Mouse (Mus musculus): ENCODE results near the gene Dnm1. TPM values are rescaled to one million over a fixed set of nuclear protein-coding genes. Genes with fewer than 3 reads are reported as not detected.
A peak's percentile ranks its signal among the peaks of the same experiment; 100 is the strongest.

The Dnm1 gene
- total RNA-seq (2021) = 100 to 1,000 TPM; 707 to 727 TPM

DNA sequence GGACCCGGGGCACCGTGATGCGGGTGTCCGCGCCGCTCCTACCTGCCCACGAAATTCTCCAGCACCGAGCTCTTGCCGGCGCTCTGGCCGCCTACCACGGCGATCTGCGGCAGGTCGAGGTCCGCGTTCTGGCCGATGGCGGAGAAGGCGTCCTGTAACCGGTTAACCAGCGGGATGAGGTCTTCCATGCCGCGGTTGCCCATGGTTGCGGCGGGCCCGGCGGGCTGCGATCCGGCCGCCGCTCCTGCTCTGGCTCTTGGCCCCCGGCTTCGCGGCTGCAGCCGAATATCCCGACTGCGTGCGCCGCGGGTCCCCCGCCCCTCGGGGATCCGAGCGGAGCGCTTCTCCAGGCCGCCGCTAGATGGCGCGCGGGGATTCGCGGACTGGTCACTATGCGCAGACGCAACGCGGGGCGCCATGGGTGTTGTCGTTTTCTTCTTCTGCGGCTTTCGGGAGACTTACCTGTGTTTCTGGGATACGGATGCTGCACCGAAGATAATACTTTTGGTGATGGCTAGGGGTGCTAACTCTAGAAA is at the start of gene Dnm1:
Gene Dnm1 (minus strand): TSS at position 332 of the 536 bp plus-strand sequence.
- peak; percentile 92 to 93 for DNase-seq (ENCODE audit: extremely low spot score in 1 of 2, low spot score in 2 of 2)
- intact Hi-C loops (cut with DNase I) = no loop called here

- intact Hi-C loops (cut with DNase I) = loop anchor here (5.0 kb wide), 1 partner anchor 171 kb away; no protein-coding TSS in a partner anchor
- no peak for DNase-seq (ENCODE audit: extremely low spot score in 1 of 2, low spot score in 2 of 2)
Measured at GRCm38 (mm10) chr2:32396695-32397094, 43.6 kb upstream of the Dnm1 start.

DNA sequence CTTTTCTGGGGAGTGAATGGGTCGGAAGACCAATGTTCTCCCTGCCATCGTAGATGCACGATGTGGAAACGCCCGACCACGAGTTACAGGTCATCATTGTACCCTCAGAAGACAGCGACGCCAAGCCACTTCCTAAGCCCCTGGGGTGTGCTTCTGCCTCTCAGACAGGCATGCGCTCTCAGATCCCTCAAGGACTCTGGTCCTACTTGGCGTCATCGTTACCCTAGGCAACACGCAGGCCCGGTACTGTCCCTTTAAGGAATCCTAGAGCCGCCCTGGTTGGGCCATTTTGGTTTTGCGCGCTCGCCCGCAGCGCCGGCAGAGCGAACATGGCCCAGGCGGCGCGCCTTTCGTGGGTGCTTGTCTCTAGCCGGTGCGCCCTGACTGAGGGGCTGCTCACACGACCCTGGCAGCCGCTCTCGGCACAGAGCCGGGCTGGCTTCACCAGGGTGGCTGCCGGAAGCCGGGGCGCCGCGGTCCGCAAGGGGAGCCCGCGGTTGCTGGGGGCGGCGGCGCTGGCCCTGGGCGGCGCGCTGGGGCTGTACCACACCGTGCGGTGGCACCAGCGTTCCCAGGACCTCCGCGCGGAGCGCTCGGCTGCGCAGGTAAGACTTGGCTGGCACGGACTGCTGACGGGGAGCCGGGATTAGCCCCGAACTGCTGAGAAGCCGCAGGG is 42.9 kb upstream of the Dnm1 start:
- intact Hi-C loops (cut with DNase I) = loop anchor here (5.0 kb wide), 1 partner anchor 171 kb away; no protein-coding TSS in a partner anchor
- DNase-seq (ENCODE audit: extremely low spot score in 1 of 2, low spot score in 2 of 2) = peak; percentile 94

GRCm38 (mm10) chr2:32395484-32395945 is 42.4 kb upstream of the Dnm1 start, which contains the start of gene Ptges2:
Ptges2 (plus strand) TSS chr2:32395896.
- peak; percentile 84 to 90 for DNase-seq (ENCODE audit: extremely low spot score in 1 of 2, low spot score in 2 of 2)
- intact Hi-C loops (cut with DNase I) = loop anchor here (5.0 kb wide), 1 partner anchor 172 kb away; no protein-coding TSS in a partner anchor

DNA sequence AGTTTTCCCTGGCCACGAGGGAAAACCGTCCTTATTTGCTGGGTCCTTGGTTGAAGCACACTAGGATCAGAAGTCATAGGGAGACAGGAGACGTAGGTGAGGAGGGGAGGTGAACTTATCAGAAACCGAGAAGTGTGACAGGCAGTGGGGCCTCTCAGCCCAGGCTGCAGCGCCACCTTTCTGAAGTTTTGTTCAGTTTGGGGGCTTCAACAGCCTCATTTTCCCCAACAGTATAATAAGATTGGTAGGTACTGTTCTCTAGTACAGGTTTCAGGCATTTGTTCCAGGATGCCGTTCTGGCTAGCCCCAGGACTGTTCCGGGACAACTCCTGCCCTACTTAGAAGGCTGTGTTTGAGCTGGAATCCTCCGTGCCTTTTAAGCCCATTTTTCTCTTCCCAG is 41.8 kb upstream of the Dnm1 start:
- peak in 1 of 2 experiments; percentile 33 for DNase-seq (ENCODE audit: extremely low spot score in 1 of 2, low spot score in 2 of 2)

DNA sequence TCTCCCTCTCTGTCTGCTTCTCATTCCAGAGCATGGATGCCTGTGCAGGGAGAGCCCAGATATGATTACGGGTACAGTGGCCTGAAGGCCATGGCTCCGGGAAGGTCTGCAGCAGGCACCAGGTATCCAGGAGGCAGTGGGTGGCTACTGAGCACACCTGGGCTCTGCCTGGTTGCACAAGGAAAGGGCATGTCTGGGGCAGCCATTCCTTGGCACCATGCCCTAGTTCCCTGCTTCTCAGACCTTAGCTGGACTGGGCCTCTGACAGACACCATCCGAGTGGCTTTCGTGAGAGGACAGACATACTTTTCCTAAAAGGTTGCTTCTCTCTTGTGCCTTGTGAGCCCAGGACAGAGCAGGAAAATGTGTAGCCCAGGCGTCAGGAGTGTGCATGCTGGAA is 38.9 kb upstream of the Dnm1 start:
- no peak for DNase-seq (ENCODE audit: extremely low spot score in 1 of 2, low spot score in 2 of 2)
- intact Hi-C loops (cut with DNase I) = no loop called here

More for the DNA sequence above, 41.8 kb upstream of the Dnm1 start:
- intact Hi-C loops (cut with DNase I) = loop anchor here (5.0 kb wide), 1 partner anchor 172 kb away; no protein-coding TSS in a partner anchor

DNA sequence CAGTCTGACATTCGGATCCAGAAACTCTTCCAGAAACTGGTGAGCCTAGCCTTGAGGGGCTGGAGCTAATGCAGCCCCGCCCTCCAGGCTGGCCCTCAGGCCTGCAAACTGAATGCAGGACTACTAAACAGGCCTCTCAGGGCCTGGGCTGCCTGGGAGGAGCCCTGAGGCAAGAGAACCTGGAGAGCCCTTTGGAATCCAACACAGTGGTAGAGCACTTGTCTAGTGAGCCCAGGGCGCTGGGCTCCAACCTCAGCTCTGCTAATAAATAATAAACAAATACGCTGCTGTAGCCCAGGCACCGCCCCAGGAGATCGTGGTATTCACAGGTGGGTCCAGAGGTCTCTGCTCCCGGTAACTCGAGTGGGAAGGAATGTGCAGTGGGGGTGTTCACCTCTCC is 37.7 kb upstream of the Dnm1 start:
- intact Hi-C loops (cut with DNase I) = no loop called here

DNA sequence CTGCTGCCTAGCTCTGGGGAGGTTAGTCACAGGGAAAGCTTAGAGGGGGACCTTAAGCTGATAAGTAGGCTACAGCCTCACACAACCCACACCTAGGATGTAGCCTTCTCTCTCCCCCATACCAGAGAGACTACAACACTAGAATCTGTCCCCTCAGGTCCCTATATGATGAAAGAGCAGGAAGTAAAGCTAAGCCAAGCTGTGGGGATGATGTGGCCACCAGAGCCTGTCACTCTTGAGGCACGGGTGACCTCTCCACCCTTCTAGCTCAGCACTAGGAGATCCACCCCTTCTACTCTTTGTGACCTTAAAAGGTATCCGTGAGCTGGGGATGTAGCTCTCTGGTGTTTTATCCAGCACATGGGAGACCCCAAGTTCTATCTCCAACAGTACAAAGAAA is 36.0 kb upstream of the Dnm1 start:
- intact Hi-C loops (cut with DNase I) = no loop called here

More for the DNA sequence above, 37.7 kb upstream of the Dnm1 start:
- no peak for DNase-seq (ENCODE audit: extremely low spot score in 1 of 2, low spot score in 2 of 2)

DNA sequence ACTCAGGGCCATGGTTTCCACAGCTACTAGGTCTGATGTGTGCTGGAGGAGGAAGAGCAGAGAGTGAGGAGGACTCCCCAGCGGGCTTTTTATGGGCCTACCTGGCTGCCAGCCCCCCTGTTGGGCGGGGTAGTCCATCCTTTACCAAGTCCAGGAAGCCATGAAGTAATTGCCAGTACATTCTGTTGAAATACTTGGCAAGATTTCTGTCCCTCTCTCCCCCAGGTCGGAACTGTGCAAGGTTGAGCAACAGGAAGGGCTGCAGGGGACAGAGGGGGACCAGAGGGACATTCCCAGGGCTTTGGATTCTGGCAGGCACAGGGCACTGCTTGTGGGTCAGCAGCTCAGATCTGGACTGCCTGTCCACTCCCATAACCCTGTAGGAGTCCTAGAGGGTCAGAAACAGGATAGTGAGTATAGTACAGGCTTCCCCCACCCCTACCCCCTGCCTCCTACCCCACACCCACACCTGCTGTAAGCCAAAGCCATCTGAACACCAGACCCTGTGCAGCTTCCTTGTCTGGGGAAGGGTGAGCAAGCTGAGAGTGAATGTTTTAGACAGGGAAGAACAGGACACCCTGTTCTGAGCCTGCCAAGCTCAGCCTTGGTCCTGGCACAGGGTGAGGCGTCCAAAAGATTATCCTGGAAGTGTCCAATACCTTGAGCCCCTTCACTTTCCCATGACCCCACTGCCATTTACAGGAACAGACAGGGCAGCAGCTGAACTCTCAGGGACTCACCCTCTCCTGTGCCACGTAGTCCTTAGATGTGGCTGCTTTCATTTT is 34.8 kb upstream of the Dnm1 start, which contains the start of gene Lcn2:
Gene Lcn2 (minus strand): TSS at position 547 of the 785 bp plus-strand sequence.
- no peak for DNase-seq (ENCODE audit: extremely low spot score in 1 of 2, low spot score in 2 of 2)
- intact Hi-C loops (cut with DNase I) = no loop called here

More for the DNA sequence above, 36.0 kb upstream of the Dnm1 start:
- DNase-seq (ENCODE audit: extremely low spot score in 1 of 2, low spot score in 2 of 2) = no peak

DNA sequence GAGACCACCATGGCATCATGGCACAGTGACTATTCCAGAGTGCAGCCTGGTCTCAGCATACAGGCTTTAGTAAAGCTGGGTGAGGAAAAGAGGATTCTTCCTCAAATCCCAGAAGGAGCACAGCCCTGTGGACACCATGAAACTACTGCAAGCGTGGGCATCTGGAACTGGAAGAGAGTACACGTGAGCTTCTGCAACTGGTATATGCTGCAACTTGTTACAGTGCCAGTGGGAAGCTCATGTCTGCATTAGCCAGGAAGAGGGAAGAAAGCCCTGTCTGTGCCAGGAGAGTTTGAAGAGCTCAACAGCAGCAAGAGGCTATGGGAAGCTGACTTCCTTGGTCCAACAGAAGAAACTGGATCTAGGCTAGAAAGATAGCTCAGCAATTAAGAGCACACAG is 29.6 kb upstream of the Dnm1 start:
- intact Hi-C loops (cut with DNase I) = no loop called here
- DNase-seq (ENCODE audit: extremely low spot score in 1 of 2, low spot score in 2 of 2) = no peak

- intact Hi-C loops (cut with DNase I) = no loop called here
- DNase-seq (ENCODE audit: extremely low spot score in 1 of 2, low spot score in 2 of 2) = peak; percentile 84 to 96
Measured at GRCm38 (mm10) chr2:32381775-32382223, 28.7 kb upstream of the Dnm1 start, which contains the start of gene 1110008P14Rik. 1110008P14Rik (minus strand) TSS chr2:32381938.

DNA sequence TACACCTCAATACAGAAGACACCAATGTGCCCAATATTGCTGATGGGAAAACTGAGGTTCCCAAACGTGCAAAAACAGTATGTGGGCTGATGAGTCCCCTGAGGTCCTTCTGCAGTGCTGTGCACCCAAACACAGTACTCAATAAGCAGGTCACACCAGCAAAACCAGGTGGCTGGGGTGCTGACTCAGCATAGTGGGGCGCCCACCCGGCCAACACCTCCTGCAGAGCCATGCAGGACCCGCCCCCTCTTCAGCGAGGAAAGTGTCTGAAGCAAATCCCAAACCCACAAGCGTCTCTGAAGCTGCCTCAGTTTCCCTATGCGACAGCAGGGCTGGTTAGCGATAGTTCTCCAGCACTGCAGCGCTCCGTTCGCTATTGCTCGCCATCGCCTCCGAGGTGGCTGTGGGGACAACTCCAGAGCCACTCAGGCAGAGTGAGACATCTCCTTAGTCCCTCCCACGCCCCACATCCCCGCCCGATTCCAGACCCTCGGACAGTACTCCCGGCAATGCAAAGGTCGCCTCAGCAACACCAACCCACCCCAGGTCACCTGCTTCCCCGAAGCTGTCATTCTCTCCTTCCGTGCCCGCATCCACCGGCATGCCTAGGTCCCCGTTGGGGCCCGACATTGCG is 28.1 kb upstream of the Dnm1 start:
- intact Hi-C loops (cut with DNase I) = no loop called here
- DNase-seq (ENCODE audit: extremely low spot score in 1 of 2, low spot score in 2 of 2) = peak; percentile 36 to 67

- intact Hi-C loops (cut with DNase I) = no loop called here
- DNase-seq (ENCODE audit: extremely low spot score in 1 of 2, low spot score in 2 of 2) = no peak
Measured at GRCm38 (mm10) chr2:32380001-32380500, 26.9 kb upstream of the Dnm1 start.

DNA sequence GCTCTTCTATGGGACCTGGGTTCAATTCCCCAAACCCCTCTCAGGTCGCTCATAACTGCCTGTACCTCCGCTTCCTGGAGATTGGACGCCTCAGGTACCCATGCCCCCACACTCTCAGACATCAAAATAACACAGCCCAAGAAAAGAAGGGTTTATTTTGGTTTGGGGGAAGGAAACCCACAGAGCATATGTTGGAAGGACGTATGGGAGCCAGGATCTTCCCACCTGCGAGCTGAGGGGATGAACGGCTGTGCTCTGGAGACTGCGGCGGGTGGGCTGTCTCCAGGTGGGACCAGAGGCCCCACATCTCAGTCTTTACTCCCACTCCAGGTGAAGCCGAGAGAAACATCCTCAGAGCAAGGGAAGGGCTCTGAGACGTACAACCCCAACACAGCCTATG is 23.8 kb upstream of the Dnm1 start:
- no peak for DNase-seq (ENCODE audit: extremely low spot score in 1 of 2, low spot score in 2 of 2)
- intact Hi-C loops (cut with DNase I) = no loop called here

DNA sequence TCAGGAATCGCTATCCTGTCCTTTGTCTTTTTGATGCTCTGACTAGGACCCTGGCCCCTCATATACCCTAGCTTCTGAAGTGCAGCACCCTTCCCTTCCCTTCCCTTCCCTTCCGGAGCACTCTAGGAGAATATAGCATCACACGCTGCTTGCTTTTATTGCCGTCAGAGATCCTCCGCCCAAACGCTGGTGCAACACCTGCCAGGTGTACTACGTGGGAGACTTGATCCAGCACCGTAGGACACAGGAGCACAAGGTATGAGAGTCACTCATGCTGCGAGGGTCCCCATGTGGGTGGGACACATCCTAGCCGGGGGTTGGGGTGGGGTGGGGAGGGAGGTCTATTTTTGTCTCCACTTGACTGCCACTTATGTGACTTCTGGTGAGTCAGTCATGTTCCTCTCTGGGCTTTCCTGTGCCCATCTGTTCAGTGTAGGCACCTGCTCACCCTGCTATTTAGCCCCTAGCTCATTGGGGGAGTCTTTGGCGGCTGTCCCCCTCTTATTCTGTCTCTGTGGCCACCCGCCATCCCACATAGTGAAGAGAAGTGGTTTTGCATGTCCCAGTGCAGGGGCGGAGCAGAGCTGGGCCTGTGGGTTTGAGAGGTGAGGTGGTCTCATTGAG is 22.3 kb upstream of the Dnm1 start:
- no peak for DNase-seq (ENCODE audit: extremely low spot score in 1 of 2, low spot score in 2 of 2)
- intact Hi-C loops (cut with DNase I) = no loop called here

DNA sequence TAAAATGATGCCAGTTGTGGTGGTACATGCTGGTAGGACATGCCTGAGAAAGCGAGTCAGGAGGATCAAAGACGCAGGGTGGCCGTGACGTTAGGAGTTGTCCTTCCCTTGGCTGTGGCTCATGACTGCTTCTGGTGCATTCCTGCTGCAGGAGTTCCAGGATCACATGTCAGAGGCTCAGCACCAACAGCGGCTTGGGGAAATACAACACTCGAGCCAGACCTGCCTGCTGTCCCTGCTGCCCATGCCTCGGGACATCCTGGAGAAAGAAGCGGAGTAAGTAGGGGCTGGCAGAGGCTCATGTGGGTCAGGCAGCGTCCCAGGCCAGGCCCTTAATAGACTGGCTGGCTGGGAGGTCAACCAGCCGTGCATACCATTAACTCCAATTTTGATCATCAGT is 21.1 kb upstream of the Dnm1 start:
- intact Hi-C loops (cut with DNase I) = no loop called here
- DNase-seq (ENCODE audit: extremely low spot score in 1 of 2, low spot score in 2 of 2) = no peak

DNA sequence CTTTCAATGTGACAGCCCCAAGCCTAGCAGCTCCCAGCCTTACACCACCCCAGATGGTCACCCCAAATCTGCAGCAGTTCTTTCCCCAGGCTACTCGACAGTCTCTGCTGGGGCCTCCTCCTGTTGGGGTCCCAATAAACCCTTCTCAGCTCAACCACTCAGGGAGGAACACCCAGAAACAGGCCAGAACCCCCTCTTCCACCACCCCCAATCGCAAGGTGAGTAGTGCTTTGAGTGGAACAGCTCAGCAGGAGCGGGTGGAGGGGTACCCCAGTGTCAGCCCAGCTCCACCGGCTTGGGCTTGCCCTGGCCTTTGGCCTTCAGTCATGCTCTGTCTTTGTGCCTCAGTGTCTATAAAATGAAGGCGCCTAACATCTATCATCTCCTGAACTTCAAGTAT is 14.2 kb upstream of the Dnm1 start:
- intact Hi-C loops (cut with DNase I) = no loop called here
- no peak for DNase-seq (ENCODE audit: extremely low spot score in 1 of 2, low spot score in 2 of 2)

GRCm38 (mm10) chr2:32364121-32364520 is 11.0 kb upstream of the Dnm1 start:
- no peak for DNase-seq (ENCODE audit: extremely low spot score in 1 of 2, low spot score in 2 of 2)
- intact Hi-C loops (cut with DNase I) = no loop called here
